Mouse (Mus musculus) frontal cortex, postnatal 25 days (tissue): ENCODE data around the gene Plxdc1.

Source experiments
- DNase-seq, 2 experiments: peaks; one replicate each; pipeline ENCODE4 v3.0.0; 2022; ENCODE audit warnings: low spot score in 2 of 2

Gene Plxdc1

DNA sequence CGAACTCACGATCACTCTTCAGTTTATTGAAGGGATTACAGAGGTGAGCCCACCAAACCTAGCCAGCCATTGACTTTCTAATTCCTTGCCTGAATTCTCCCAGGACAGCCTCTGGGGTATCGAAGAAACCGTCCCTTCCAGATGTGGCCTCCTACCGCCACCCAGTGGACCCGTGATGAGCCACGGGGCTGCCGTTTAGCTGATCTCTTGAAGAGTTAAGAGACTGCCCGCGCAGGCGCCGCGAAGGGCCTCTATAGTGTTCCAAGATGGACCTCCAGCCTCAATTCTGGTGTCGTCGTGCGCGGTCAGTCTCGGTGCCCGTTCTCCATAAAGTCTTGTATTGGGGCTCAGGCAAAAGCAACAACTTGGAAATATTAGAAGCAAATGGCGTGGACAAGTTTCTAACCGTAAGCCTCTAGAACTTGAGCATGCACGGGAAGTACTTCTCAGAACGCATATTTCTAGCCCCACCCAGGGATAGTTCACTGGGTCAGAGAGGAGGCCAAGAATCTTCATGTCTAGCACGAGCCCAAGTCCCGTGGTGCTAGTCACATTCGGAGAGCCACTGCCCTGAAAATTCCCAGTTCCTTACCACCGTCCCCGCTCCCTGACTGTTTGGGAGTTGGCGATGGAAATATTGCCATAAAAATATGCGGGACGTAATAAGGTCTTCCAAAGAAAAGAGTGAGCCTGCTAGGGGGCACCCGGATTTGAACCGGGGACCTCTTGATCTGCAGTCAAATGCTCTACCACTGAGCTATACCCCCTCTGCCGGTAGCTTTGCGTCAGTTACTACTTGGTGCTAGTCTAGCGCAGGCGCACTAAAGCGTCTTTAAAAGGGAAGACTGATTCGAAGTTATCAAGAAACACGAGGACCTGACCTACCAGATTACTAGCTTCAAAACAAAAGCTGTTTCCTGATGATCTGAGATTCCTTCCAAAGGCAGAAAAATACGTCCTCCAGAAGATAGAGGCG lies 1.6 kb upstream of the Plxdc1 start:
- DNase-seq = peak; percentile 99

DNA sequence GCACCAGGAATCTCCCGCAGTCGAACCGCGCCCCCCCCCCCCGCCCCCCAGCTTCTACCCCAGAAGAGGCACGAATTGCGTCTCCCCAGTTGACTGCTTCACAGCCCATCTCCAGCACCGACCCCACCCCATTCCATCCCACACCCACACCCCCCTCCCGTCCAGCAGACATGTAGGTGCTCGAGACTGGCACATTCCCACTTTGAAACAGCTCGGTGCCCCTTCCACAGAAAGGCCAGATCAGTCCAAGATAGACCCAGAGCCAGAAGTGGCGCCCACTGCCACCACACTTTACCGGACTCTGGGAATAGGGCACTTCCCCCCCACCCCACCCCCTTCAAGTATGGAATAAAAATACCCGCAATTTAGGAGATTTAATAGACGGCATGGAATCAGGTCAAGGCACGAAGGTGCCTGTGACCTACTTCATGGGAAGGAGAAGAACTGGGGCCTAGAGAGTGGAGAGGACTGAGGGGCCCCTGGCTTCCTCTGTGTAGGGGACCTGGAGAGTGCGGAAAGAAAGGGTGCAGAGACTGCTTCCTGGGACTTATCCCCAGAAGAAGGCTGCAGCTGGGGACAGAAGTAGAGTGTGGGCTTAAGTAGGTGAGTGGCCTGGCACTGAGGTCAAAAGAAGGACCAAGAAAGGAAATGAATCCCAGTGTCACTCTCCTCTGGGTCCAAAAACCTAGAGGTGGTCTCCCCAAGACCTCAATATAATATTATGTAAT lies 658 bp upstream of the Plxdc1 start:
- no peak for DNase-seq

DNA sequence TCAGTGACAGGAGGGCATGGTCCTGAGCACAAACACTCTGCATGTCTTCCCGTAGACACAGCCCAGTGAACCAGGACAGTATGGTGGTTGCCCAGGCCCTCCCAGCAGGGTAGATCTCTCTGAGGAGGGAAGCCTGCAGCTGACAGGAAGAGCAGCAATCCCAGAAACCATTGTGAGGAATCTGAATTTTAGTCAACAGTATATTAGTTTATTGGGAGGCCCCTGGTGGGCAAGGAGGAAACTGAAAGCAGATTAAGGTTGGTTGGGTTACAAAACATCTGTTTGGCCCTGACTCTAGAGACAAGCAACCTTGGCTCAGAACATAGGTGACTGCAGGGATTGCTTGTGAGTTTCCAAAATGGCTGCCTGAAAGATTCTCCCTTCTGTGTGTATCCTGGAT lies 2.3 kb downstream of the Plxdc1 start:
- no peak for DNase-seq

DNA sequence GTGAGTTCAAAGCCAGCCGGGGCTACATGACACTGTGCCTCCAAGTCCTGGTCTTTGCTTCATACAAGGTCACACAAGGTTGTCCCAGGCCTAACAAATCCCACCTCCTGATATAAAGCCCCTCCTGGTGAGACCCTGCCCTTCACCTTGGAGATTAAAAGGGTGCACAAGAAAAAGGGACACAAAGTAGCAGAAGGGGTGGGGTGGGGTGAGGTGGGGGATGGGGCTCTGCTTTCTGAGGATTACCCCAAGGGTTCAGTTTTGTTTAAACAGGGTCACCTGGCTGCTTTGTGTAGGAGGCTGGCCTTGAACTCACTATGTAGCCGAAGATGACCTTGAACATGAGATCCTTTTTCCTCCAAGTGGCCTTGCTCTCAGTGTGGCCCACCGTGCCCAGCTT lies 2.7 kb downstream of the Plxdc1 start:
- no peak for DNase-seq

DNA sequence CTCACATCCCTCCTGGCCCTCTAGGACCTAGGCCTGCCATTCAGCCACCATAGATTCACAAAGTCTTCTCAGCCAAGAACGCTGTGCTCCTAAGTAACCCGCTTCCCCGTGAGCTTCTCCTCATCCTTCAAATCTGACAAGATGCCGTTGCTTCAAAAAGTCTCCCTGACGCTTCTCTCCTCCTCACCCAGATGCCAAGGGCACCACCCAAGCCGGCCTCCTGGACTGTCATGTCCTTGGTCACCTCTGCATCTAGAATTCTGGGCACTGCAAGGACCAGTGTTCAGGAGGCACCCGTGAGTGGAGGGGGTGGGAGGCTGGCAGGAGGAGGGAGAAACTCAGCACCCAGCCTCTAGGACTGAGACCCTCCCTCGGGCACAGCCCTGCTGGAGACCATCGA lies 3.5 kb downstream of the Plxdc1 start:
- no peak for DNase-seq

DNA sequence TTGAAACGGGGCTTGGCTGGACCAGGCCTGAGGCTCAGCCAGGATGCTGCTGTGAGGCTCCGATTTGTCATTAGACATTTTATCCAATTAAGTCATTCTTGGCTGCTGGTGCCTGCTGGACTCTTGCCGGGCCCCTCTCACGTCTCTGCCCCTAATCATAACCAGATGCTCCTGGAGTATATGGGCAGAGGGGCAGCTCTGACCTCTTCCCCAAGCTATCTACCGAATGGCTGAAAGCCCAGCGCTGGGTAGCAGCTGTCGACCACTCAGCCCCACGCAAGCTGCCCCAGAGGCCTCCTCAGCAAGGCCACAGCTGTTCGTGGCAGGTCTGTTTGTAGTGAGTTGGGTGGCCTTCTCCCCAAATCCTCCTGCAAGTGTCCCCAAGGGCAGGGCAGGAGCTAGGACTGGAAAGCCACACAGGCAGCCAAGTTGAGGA lies 5.7 kb downstream of the Plxdc1 start:
- no peak for DNase-seq

DNA sequence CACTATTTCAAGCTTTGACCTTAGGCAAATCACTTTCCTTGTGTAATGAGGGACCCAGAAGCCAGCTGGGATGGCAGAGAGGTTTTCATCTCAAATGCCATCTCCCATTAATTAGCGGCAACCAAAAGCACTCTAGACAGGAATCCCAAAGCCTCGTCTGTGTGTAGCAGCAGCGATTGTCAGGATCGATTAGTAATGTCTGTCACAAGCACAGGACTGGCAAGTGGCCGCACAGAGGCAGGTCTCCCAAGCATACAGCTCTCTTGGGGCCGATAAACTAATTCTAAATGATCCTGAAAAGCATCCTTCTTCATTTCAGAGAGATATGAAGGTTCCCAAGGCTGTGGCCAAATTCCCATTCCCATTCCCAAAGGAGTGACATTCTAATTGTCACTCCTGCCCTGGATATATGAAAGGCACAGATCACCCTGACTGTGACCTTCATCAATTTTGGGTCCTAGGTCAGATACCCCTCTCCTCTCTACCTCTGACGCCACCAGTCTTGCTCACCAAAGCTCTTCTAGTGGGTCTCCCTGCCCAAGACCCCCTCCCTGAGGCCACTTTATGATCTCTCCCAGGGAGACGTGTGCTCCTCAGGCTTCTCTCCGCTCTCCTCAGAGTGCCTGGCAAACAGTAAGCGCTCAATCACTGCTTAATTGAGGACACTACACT lies 6.3 kb downstream of the Plxdc1 start:
- no peak for DNase-seq

DNA sequence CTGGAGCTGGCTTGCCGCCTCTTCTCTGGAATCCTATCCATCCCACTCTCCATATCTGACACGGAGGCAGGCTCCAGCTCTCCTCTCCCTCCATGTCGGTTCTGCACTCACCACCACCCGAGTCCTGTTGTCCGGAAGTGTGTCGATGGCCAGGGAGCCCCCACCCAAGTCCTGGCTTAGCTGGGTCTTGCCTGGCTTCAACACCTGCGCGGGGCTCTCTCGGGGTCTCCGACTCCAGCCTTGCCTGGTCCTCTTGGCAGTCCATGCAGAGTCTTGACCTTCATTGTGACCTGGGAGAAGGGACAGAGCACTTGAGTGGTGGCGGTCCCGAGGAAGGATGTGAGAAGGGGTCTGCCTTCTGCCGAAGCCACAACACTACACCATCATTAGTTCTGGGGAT lies 7.9 kb downstream of the Plxdc1 start:
- DNase-seq = no peak

DNA sequence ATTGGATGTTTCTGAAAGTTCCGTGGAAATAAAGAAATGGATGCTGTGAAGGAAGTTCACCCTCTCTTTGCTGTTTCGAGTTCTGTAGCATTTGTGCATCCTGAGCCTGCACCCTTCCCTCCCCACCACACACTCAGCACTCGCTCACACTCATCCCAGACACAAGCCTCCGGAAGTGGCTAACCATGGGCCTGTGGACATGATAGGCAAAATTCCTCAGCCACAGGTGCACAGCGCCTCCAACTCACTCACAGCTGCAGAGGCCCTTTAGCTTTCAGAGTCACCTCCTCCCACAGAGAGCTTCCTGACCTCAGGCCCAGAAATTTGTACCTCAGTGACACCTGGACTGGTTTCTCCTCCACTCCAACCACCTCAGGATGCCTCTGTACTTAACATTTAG lies 8.4 kb downstream of the Plxdc1 start:
- DNase-seq = no peak

DNA sequence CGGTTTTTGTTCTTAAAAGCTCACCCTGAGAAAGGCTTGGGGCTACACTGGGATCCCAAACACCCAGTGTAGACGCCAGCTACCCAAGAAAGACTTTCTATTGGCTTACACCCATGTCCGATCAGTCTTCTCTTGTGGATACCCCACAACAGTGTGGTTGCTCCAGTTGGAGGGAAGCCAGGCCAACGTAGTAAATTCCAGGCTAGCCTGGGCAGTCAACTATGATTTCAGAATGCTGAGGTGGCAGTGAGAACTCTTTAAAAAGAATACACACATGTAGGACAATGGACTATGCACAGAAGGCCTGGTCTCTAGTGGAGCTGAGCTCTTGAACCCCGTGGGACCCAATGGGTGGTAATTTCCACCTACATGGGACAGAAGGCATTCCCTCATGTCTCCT lies 11.5 kb downstream of the Plxdc1 start:
- no peak for DNase-seq

DNA sequence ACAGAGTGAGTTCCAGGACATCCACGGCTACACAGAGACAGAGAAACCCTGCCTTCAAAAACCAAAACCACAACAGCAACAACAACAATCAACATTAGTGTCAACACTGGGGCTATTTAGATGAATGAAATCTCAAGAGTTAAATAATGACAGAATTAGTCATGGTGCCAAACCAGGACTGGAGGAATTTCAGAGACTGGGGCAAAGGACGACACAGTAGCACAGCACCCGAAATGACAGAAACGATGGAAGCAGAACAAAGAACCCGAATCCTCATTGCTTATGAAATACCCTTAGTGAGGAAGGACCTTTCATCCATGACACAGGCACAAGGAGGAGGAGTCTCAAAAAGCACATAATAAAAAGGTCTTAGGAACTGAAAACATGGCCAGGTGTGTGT lies 12.1 kb downstream of the Plxdc1 start:
- DNase-seq = no peak

DNA sequence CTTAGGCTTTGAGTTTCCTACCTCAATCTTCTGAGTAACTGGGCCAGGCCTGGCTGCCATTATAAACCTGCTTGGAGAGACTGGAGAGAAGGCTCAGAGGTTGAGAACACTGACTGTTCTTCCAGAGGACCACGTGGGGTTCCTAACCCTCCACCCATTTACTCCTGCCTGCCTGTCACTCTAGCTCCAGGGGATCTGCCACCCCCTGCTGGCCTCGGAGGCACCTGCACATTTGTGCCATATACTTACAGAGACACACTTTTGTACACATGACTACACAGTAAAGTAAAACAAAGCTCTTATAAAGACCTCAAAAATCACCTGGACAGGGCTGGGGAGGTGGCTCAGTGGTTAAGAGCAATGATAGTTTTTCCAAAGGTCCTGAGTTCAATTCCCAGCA lies 13.8 kb downstream of the Plxdc1 start:
- no peak for DNase-seq

DNA sequence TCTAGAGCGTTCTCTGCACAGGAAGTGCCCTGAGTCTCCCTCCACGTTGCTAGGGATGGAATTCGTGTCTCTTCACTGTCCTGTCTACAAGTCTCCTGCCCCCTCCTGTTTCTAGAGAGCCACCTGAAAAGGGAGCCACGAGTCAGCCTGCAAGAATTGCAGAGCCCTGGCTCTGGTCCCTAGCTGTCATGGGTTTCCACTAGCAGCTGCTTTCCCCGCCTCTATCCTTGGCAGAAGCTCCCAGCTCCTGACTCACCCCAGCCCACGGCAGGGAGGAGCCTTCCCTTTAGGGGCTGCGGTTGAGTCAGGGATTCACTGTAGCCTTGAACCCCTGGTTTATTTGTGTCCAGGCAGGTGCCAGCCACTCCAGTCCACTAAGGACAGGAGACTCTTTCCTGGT lies 15.0 kb downstream of the Plxdc1 start:
- DNase-seq = peak; percentile 56 to 75

DNA sequence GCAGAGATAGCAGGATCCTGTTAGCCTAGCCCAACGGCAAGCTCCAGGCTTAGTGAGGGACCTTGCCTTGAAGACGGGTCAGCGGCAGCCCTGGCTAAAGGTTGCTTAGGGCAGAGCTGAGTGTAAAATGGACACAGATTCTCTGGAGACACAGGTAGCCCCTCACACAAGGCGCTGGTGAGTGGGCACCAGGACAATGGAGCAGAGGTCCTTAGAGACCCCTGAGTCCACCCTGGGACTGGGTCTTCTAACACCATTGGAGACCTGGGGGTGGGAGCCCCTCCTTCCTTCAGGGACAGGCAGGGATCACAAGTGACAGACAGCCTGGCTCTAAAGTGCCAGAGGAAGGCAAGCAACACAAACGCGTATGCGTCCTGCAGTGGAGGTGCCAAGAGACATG lies 15.5 kb downstream of the Plxdc1 start:
- no peak for DNase-seq

DNA sequence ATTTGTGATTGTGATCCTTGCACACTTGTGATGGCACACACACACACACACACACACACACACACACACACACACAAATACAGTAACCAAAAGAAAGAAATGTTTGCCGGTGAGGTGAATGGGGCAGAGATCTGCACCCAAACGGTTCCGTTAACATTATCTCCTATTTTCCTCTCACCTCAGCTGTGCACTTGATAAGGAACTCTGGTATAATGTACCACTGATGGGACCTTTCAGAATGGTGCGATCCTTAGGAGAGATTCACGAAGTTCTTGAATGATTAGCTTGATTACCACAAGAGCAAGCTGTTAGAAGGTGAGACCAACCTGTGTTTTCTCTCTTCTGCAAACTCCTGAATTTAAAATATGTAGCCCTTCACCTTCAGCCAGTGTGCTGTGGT lies 17.9 kb downstream of the Plxdc1 start:
- DNase-seq = no peak

DNA sequence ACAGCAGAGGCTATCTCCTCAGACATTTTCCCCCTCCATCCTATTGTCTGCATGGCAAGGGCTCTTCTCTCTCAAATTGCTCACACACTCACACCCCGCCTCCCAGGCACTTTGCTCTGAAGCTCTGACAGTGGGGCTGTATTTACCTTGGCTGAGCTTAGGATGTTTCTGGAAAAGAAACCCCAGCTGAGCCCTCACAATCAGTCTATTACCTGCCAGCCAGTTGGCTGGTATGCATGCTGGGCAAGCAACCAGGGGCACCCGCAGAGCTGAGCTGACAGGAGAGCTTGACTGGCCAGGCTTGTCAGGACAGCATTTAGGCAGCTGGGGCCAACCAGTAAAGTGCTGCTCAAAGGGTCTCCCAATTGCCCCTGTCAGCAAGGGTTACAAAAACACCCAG lies 19.1 kb downstream of the Plxdc1 start:
- DNase-seq = no peak

DNA sequence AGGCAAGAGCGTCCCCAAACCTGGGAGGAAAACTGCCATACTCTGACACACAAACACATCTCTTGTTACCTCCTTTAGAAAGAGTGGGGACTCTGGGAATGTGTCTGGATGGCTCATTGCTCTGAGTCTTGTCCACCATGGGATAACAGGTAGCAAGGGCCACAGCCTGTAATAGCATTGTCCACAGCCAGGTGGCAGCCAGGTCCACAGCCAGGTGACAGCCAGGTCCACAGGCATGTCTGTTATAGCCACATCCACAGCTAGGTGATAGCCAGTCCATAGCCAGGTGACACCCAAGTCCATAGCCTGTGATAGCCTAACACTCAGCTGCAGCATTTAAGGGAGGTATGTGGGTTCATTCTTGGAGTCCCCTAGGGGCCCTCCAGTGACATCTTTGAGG lies 25.3 kb downstream of the Plxdc1 start:
- no peak for DNase-seq

DNA sequence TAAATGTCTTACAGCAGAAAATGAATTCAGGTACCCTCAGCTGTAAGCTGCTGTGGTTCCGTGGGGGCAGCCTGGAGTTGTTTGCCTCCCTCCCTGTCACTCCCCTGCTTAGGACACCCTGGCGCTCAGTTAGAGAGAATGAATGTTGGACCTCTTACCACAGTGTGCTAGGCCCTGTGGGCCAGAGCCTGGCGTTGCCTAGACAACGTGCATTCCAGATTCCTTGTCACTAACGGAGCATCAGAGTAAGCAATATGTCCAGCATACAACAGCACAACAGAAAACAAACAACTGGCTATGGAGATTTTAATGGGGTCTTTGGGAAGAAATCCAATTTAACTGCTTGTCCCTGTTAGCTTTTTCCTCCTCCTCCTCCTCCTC lies 27.0 kb downstream of the Plxdc1 start:
- DNase-seq = no peak

DNA sequence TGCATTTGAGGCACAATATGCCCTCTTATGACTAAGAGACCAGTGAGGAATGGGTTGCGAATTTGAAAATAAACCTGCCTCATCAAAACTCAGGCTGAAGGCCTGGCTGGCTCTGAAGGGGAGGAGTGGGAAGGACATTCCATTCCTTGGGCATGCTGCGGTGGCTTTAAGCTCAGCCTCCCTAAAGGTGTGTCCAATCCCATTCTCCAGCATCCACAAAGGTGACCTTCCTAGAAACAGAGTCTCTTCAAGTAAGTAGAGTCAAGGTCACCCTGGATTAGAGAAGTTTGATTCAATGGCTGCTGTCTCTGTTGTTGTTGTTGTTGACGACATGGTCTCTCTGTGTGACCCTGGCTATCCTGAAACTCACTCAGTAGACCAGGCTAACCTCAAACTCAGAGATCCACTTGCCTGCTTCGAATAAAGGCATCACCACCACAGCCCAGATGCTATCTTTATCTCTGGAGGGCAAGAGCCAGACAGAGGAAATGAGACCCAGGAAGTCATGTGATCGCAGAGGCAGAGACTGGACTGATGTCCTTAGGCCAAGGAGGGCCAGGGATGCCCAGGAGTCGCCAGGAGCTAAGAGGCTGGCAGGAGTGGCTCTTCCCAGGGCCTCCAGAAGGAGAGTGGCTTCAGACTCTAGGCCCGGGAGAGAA lies 27.5 kb downstream of the Plxdc1 start:
- DNase-seq = no peak

DNA sequence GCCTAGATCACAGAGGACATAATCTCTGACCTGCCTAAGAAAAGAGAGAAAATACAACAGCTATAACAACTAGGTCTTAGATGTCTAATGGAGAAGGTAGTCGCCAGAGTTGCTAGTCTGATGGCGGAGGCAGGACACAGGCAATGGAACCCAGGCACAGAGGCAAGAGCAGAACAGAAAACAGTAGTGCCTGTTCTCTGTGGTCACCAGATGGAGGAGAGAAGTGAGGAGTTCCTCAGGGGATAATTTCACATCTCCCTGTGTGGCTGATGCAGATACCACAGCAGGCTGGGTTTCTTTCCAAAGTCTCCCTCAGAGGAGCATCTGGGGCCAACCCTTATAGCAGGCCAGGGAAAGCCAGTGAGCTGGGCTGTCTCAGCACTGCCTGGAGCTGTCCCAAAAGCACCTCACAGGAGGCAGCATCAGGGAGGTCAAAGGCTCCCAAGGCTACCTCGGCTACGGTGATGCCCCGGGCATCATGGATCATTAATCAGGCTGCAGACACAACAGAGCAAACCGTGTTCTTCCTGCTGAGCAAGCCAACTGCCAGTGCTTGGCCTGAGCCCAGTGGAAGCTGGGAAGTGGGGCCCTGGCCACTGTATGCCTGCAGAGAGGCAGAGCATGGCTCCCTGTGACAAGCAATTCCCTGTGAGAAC lies 29.2 kb downstream of the Plxdc1 start:
- DNase-seq = no peak

DNA sequence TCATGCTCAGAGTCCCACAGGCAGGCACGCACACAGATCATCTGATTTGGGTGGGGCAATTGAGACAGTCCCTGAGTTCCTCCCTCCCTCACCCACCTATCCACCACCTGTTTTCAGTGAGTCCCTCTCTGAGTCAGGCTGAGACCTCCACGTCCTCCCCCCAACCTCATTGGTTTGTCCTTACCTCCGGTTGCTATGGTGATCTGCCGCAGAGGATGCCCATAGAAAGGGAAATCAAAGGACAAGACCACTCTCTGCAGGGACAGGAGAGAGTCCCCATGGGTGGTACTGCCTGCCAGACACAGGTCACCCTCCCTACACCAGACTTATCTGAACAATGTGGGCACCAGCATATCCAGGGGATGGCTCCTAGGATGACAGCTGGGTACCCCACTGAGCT lies 30.3 kb downstream of the Plxdc1 start:
- DNase-seq = no peak
